Comparison of ENCODE assay signal across 8 mouse cellular contexts in the genomic region with DNA sequence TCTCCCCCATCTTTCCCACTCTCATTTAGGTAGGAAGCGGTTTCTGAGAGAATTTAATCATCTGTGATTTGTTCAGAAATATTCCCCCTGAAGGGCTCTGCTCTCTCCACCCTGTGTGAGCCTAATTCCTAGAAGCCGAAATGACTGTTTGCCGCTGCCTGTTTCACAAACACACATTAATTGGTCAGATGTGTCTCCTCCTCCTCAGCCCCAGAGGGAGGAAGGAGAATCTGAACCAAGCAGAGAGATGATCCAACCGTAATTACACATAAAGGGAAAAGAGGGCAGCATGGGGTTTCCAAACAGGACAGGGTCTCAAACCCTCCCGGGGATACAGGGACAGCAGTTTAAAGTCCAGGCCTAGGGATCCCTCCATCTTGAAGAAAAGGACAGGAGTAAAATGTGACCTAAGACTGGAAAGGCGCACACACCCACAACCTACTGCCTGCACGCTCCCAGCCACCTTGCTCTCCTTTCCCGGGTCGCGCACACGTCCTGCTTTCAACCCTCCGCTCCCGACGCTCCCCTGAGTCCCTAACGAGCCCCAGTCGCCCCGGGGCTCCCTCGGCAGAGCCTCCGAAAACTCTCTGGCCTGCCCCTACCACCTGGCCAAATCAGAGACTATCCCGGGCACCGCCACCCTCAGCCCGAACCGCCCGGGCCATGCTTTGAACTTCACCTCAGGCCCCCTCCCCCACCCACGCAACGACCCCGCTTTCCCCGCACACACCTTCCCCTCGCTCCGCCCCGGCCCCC. TPM values are rescaled to one million over a fixed set of nuclear protein-coding genes. Genes with fewer than 3 reads are reported as not detected.
DNase-seq lines count a peak whose midpoint lies in the region; ATAC-seq lines count a peak whose summit lies in the region.

No protein-coding gene starts in this region.

- DNase-seq in B cell, adult 2 months = peak; percentile 19 to 53
- DNase-seq in adrenal gland, adult 8-10 months = peak; percentile 52
- peak; percentile 24 for DNase-seq in embryo, embryonic 11.5 days (ENCODE audit: low read depth, low spot score)
- DNase-seq in heart, adult 18-20 months = peak; percentile 67 to 76
- peak; percentile 49 for DNase-seq in kidney, adult 11 months
- peak; percentile 52 for DNase-seq in liver
- peak; percentile 36 to 77 for DNase-seq in spleen, postnatal 4 days (ENCODE audit: low spot score in 2 of 2)

- H3K9me3 ChIP-seq in midbrain, embryonic 16.5 days (replicated peaks; ENCODE audit: control insufficient read depth, low read length, poor library complexity, severe bottlenecking) = no peaks in the 10 kb centered on the region

- H3K9ac ChIP-seq in midbrain, embryonic 16.5 days (ENCODE audit: low read depth, low read length) = peak overlapping the region; percentile 98

- no peaks in the 10 kb centered on the region for H3K36me3 ChIP-seq in midbrain, embryonic 16.5 days (ENCODE audit: control insufficient read depth, insufficient read depth, low read length)

- H3K4me3 ChIP-seq in midbrain, embryonic 16.5 days (ENCODE audit: low read depth, low read length) = peak overlapping the region; percentile 92

- peaks cover 35% of the 10 kb centered on the region for H3K4me1 ChIP-seq in midbrain, embryonic 16.5 days (ENCODE audit: control insufficient read depth, insufficient read depth, low read length)

- no peaks in the 10 kb centered on the region for H3K27me3 ChIP-seq in midbrain, embryonic 16.5 days (ENCODE audit: control insufficient read depth, insufficient read depth, low read depth, low read length)

- ATAC-seq in midbrain, embryonic 16.5 days = peak; percentile 59

- under 1% methylated on average over 24 of the region's 31 CpGs for WGBS in midbrain, embryonic 16.5 days

- H3K4me2 ChIP-seq in midbrain, embryonic 16.5 days (ENCODE audit: low read length) = peak overlapping the region; percentile 74

- peak overlapping the region; percentile 99 for H3K27ac ChIP-seq in midbrain, embryonic 16.5 days (ENCODE audit: low read length)

RNA-seq across cellular contexts. Expression of a gene that starts 0.6 kb away (rescaled TPM):
- total RNA-seq in adrenal gland, adult 8-10 months (2022) = 10 to 100 TPM; 23.8 to 33.5 (median 28.4) TPM
- 10 to 100 TPM; 19.2 to 22.4 TPM for total RNA-seq in heart, adult 18-20 months (2021)
- polyA plus RNA-seq in midbrain, embryonic 16.5 days (2015; fragmentation: Nextera tagmentation; extraction: Ambion mirVana) = 6.6 and 6.8 TPM in 2 replicates

Comparison
In these comparisons a context has a peak if more than half of its experiments do, and no peak if none do; other contexts are left out.
1. Peak in every context shown above with its lines: DNase-seq, ATAC-seq, H3K4me3 ChIP-seq and H3K27ac ChIP-seq.